Mouse (Mus musculus): ENCODE measurements around the gene Olfr658. TPM values are rescaled to one million over a fixed set of nuclear protein-coding genes. Genes with fewer than 3 reads are reported as not detected.
A peak's percentile ranks its signal among the peaks of the same experiment; 100 is the strongest.

Olfr658 gene
- not detected for total RNA-seq (2021)

DNA sequence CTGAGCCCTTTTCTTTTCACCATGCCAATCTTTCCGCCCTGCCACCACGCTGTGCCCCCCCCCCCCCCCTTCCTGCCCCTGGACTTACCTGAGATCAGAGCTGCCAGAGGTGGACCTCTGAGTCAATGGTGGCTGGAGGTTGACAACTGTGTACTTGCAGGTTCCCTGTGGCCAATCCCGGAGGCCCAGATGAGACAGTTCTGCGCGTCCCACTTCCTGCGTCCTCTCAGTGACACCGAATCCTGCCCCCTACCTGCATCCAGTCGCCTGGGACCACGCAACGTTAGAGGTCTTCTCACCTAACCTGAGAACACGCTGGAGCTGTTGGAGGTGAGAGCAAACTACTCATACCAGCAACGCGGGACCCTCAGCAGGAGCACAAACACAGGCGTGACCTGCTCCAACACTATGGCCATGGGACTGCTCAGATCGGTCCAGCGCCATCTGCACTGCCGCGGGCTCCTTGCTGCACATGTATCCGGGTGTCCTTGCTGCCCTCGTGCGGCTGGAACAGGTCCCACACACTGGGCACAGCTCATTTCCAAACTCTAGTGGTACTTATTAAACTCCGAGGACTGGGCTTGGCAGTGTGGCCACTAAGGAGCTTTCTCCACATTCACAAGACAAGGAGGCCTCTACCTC lies at the start of gene Olfr658:
Gene Olfr658, minus strand, starts transcription at position 465 of the 642 bp plus-strand sequence.
- peak; percentile 46 for DNase-seq
- intact Hi-C loops (cut with DNase I), result no loop called here

DNA sequence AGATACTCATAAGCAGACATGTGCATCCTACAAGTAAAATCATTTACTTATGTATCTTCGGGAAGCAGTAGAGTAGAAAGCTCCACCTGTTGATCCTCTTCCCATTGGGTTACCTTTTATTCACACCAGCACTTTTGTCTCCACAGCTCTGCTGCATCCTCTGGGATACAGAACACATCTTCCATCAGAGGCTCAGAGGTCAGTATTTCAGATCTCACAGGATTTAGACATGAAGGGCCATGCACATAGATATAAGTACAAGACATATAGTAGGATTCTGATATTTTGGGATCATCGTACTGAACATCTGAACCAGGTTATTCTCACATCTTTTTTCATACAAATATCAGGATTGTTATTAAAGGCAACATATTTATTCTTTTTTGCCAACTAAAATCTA lies 39.1 kb upstream of the Olfr658 start, which contains the start of gene Olfr661:
Gene Olfr661, plus strand, starts transcription at position 301 of the 400 bp plus-strand sequence.
- no peak for DNase-seq
- intact Hi-C loops (cut with DNase I), result no loop called here

DNA sequence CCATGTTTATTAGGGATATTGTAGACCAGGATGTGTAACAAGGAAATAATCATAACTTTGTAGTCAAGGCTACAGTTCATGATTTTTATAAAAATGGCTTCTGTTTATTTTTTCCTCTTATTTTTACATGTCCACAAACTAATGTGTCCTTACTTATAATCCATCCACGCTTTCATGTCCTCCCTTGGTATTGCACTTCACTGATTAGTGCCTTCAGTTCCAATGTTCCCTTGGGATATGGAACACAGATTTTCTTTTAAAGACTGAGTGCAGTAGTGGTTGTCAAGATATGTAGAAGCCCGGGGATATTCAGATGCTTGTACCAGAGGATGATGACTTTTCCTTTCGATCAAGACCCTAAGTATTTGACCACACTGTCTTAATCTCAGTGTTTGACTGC lies 19.3 kb upstream of the Olfr658 start, which contains the start of gene Olfr659:
Gene Olfr659, plus strand, starts transcription at position 301 of the 400 bp plus-strand sequence.
- DNase-seq, result no peak
- intact Hi-C loops (cut with DNase I), result no loop called here

DNA sequence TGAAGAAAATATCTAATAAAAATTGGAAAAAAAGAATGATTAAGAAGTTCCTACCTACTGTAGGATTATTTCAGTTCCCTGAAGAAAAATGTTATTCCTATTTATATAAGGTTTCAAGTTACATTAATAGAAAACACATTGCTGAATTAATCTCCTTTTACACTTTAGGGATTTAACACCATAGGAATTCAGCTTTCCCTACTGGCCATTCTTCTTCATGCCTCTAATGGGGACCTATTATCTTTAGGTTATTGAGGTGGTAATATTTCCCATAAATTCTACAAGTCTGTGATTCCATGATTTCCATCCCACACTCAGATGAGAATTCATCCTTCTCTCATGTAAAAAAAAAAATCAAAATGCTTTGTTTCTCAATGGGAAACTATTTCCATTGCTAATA lies 22.6 kb downstream of the Olfr658 start, which contains the start of gene Olfr657:
Gene Olfr657, plus strand, starts transcription at position 301 of the 400 bp plus-strand sequence.
- intact Hi-C loops (cut with DNase I), result no loop called here
- no peak for DNase-seq

DNA sequence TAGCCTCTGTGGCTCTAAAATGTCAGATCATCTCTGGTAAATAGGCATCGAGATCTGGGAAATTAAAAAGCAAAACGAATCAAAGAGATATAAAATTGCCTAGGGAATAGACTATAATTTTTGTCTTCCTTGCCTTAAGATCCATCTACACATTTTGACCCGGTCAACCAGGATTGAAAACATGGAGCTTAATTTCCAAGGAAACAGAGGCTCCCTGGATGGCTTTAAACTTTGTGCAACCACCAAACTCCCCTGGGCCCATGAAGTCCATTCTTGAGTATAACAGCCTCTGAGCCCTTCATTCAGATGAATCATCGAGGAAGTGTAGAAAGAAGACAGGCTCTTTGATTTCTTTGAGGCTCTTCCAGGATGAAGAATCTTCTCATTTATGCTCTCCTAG lies 33.5 kb downstream of the Olfr658 start, which contains the start of gene Olfr656:
Gene Olfr656, plus strand, starts transcription at position 301 of the 400 bp plus-strand sequence.
- no peak for DNase-seq
- intact Hi-C loops (cut with DNase I), result no loop called here

DNA sequence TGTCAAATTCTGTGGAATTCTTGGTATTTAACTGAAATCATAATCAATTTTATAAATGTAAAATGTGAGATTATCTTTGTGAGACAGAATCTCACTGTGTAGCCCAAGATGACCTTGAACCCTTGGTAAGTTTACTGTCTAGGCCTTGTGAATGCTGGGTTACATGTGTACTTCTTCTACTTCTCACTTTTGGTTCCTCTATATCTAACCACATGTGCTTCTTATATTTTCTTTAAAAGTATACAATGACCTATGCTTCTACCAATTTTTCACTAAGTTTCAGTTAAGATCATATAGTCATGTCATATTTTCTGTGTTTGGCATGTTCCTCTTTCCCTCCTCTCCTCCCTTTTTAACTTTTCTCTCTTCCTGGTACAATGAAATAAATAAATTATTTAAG lies 42.4 kb downstream of the Olfr658 start:
- intact Hi-C loops (cut with DNase I), result no loop called here
- DNase-seq, result no peak

DNA sequence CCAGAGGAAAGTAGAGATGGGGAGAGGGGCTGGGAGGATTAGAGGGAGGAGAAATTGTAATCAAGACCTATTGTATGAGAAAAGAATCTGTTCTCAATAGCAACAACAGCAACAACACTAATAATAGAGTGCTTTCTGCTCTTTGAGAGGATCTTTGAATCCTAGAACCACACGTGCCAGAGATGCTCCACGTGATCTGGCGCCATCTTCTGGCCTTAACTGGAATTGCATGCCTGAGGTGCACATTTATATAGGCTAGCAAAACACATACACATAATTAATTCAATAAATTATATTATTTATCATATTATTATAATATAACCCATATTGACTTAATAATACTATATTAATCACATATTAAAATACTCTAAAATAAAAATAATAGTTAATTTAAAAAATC lies 43.9 kb downstream of the Olfr658 start:
- intact Hi-C loops (cut with DNase I), result no loop called here
- DNase-seq, result peak; percentile 7

DNA sequence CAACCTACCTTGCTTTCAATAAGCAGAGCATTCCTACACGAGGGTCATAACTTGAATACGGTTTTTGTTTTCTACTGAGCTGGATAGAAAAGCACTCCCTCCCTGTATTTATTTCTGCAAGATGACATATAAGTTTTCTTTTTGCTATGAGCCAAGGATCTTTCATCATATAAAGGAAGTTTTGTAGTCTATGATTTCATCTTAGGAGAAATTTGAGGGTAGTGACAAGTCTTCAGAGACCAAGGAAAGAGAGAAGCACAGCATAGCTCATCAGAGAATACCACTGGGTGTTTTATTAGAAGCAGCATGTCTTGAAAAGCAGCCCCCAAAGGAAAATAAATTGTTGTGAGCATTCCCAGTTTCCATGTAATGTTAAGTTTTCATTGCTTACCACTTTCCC lies 45.4 kb downstream of the Olfr658 start, which contains the start of gene Olfr655:
Gene Olfr655, minus strand, starts transcription at position 101 of the 400 bp plus-strand sequence.
- no peak for DNase-seq
- intact Hi-C loops (cut with DNase I), result no loop called here

Other genes starting within 250 kb of the Olfr658 start
- not detected for gene Trim30c, start 246.5 kb downstream of the Olfr658 start, total RNA-seq (2021)
- gene Trim30a, start 182.1 kb downstream of the Olfr658 start, total RNA-seq (2021), result under 1 TPM; 0.52 to 0.56 TPM
- gene Trim30d, start 139.5 kb downstream of the Olfr658 start, total RNA-seq (2021), result under 1 TPM in 1 of 2 experiments, not detected in 1; 0.30 TPM
- not detected for gene Olfr651, start 97.2 kb downstream of the Olfr658 start, total RNA-seq (2021)
- not detected for gene Olfr652, start 86.4 kb downstream of the Olfr658 start, total RNA-seq (2021)
- not detected for gene Olfr653, start 70.0 kb downstream of the Olfr658 start, total RNA-seq (2021)
- not detected for gene Olfr654, start 60.3 kb downstream of the Olfr658 start, total RNA-seq (2021)
- not detected for gene Olfr655, start 45.5 kb downstream of the Olfr658 start, total RNA-seq (2021)
- under 1 TPM in 1 of 2 experiments, not detected in 1; 0.08 TPM for gene Olfr656, start 33.4 kb downstream of the Olfr658 start, total RNA-seq (2021)
- gene Olfr657, start 22.5 kb downstream of the Olfr658 start, total RNA-seq (2021), result not detected
- gene Olfr659, start 19.4 kb upstream of the Olfr658 start, total RNA-seq (2021), result not detected
- gene Olfr661, start 39.2 kb upstream of the Olfr658 start, total RNA-seq (2021), result not detected
- gene Usp17le, start 130.2 kb upstream of the Olfr658 start, total RNA-seq (2021), result not detected
- gene Usp17lb, start 195.3 kb upstream of the Olfr658 start, total RNA-seq (2021), result not detected
- not detected for gene Usp17la, start 209.7 kb upstream of the Olfr658 start, total RNA-seq (2021)
- gene Olfr665, start 230.7 kb upstream of the Olfr658 start, total RNA-seq (2021), result not detected
- gene Olfr666, start 248.6 kb upstream of the Olfr658 start, total RNA-seq (2021), result not detected

Measured in left cerebral cortex, postnatal 4 days (tissue).